Mouse (Mus musculus): ENCODE data around the gene Lyl1. TPM values are rescaled to one million over a fixed set of nuclear protein-coding genes. Genes with fewer than 3 reads are reported as not detected.
A peak's percentile ranks its signal among the peaks of the same experiment; 100 is the strongest.

Lyl1 gene
- 6.0 and 8.3 TPM in 2 replicates for polyA plus RNA-seq (2015; fragmentation: Nextera tagmentation; extraction: Ambion mirVana)

DNA sequence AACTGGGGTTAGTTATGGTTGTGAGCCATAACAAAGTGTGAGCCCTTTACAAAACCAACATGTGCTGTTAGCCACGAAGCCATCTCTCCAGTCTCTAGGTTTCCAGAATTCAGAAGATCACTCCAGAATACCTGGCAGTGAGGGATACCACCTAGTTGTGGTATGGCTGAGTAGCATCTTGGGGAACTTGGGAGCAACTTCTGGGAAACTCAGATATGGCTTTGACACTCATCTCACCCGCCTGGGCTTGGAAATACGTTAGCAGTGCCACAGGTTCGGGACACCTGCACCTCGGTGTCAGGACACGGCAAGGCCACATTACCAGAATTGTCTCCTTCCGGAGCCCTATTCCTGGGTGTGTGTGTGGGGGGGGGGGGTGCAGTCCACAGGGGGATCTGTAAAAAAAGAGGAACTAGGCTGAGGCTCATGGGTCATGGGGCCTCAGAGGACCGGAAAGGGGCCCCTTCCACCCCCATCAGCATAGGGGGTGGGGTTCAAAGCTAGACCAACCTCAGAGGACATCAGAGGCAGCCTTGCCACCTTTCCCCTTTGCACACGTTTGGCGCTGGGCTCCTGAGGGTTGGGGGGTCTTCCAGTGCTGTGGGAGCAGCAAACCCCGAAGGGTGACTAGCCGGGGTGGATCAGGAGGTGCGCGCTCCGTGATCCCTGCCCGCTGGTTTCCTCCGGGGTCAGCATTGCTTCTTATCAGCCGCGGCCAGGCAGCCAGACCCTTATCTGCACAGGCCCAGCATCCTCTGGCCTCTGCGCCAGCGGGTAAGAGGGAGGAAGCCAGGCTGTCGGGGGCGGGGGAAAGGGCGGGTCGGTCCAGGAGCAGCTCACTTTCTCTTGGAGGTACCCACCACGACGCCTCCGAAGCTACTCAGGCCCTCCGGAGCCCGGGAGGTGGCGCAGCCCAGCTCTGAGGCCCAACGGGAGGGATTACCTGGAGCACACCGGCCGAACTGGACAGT is at the start of gene Lyl1:
Gene Lyl1, plus strand, starts transcription at position 517 of the 971 bp plus-strand sequence.
- WGBS, result 17% methylated on average over 34 of the region's 34 CpGs
- Histone ChIP-seq H3K4me3 (replicated peaks; ENCODE audit: low read length) (peak within 1 kb of the TSS; percentile 39), H3K9me3 (replicated peaks; ENCODE audit: control insufficient read depth, low read length) (no peaks in the 10 kb centered on the region), H3K4me1 (ENCODE audit: control insufficient read depth, insufficient read depth, low read length) (peaks cover 27% of the 10 kb centered on the region), H3K27ac (ENCODE audit: low read length) (peak within 1 kb of the TSS; percentile 66), H3K4me2 (ENCODE audit: low read depth, low read length) (peak within 1 kb of the TSS; percentile 38), H3K27me3 (ENCODE audit: control insufficient read depth, insufficient read depth, low read length) (peaks cover 20% of the 10 kb centered on the region), H3K36me3 (ENCODE audit: control insufficient read depth, insufficient read depth, low read length) (peaks cover 7% of the 10 kb centered on the region), H3K9ac (ENCODE audit: low read length) (peak within 1 kb of the TSS; percentile 62)
- ATAC-seq (ENCODE audit: insufficient read depth, low FRiP score), result peak; percentile 75

DNA sequence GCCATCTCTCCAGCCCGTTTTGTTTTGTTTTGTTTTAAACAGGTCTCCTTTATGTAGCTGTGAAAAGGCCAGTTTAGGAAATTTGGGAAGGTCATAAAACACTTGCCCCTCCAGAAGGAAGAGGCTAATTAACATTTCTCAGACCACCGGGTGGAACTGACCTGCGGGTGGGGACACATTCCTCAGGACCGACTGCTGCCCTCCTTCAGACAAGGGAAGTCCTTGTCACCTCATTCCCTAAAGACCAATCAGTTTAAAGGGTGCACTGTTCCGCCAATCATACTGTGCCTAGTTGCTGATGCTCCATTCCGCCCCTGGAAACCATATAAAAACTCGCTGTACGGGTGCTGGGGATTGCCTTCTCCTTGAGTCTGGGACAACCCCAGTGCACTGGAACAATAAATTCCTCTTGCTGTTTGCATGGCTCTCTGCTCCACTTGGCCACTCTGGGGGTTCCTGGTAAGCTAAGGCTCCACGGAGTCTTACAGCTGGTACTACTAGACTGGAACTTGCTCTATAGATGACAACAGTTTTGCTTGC is 48.1 kb upstream of the Lyl1 start:
- Histone ChIP-seq H3K36me3 (ENCODE audit: control insufficient read depth, insufficient read depth, low read length) (no peaks in the 10 kb centered on the region), H3K27me3 (ENCODE audit: control insufficient read depth, insufficient read depth, low read length) (no peaks in the 10 kb centered on the region), H3K4me3 (replicated peaks; ENCODE audit: low read length) (no peak overlapping the region), H3K4me1 (ENCODE audit: control insufficient read depth, insufficient read depth, low read length) (peaks cover 30% of the 10 kb centered on the region), H3K4me2 (ENCODE audit: low read depth, low read length) (no peak overlapping the region), H3K9me3 (replicated peaks; ENCODE audit: control insufficient read depth, low read length) (no peaks in the 10 kb centered on the region), H3K9ac (ENCODE audit: low read length) (no peak overlapping the region), H3K27ac (ENCODE audit: low read length) (no peak overlapping the region)
- ATAC-seq (ENCODE audit: insufficient read depth, low FRiP score), result no peak
- WGBS, result 64% methylated on average over 9 of the region's 9 CpGs

DNA sequence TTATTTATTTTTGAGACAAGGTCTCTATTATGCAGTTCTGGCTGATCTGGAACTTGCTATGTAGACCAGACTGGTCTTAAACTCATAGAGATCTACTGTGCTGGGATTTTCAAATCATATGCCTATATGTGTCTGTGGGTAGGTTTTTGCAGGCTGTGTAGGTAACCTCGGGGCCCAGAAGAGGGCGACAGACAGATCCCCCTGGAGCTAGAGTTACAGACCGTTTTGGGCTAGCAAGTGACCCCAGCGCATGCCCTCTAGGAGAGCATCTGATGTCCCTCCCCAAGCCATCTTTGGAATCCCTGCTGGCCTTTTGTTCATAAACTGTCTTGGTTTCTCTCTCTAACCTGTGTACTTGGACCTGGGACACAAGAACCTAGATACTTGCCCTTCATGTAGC is 46.7 kb upstream of the Lyl1 start:
- no peak overlapping the region for H3K9ac ChIP-seq (ENCODE audit: low read length)
- no peak overlapping the region for H3K4me2 ChIP-seq (ENCODE audit: low read depth, low read length)

DNA sequence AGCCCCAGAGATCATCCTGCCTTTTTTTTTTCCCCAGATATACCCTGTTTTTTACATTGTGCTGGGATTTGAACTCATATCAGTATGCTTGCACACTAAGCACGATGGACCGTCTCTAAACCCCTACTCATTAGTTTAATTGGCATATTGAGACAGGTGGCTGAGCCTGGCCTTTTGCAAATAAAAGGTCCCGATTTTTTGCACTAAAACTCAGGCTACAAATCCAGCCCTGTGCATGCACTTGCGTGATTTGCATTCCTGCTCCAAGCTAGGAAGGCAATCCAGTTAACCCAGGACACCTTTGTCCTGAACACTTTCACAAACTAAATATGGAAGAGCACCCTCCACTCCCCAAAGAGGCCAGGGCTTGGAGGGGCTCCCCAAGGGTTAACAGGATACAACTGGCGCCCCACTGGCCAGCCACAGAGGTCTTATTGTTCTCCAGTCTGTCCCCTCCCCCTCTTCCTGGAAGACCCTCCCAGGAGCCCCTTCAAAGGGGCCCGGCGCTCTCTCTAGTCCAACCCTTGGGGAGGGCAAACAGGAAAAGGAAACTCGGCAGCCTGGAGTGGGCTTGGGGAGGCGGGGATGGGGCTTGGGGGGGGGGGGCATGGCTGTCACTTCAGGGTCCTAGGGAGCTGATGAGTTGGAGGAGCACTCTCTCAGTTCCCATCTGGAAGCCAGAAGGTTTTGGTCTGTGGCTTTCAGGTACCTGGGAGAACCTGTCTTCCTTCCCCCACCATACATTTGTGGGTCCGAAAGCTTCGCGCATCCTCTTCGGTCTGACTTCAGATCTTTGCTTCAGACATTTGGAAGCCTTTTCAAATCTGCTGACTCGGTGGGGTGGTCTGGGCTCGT is 45.7 kb upstream of the Lyl1 start:
- ATAC-seq (ENCODE audit: insufficient read depth, low FRiP score), result peak; percentile 61; the same call in 1 of the 2 replicates
- H3K27me3 ChIP-seq (ENCODE audit: control insufficient read depth, insufficient read depth, low read length), result no peaks in the 10 kb centered on the region
- peak overlapping the region; percentile 83 for H3K9ac ChIP-seq (ENCODE audit: low read length)
- no peaks in the 10 kb centered on the region for H3K36me3 ChIP-seq (ENCODE audit: control insufficient read depth, insufficient read depth, low read length)
- peak overlapping the region; percentile 41 for H3K4me3 ChIP-seq (replicated peaks; ENCODE audit: low read length)
- WGBS, result 3% methylated on average over 15 of the region's 15 CpGs
- peak overlapping the region; percentile 99 for H3K27ac ChIP-seq (ENCODE audit: low read length)
- H3K4me2 ChIP-seq (ENCODE audit: low read depth, low read length), result peak overlapping the region; percentile 85
- H3K4me1 ChIP-seq (ENCODE audit: control insufficient read depth, insufficient read depth, low read length), result peaks cover 40% of the 10 kb centered on the region
- H3K9me3 ChIP-seq (replicated peaks; ENCODE audit: control insufficient read depth, low read length), result no peaks in the 10 kb centered on the region

More for the DNA sequence above, 46.7 kb upstream of the Lyl1 start:
- Histone ChIP-seq H3K36me3 (ENCODE audit: control insufficient read depth, insufficient read depth, low read length) (no peaks in the 10 kb centered on the region), H3K27ac (ENCODE audit: low read length) (peak overlapping the region; percentile 99), H3K4me1 (ENCODE audit: control insufficient read depth, insufficient read depth, low read length) (peaks cover 38% of the 10 kb centered on the region), H3K4me3 (replicated peaks; ENCODE audit: low read length) (no peak overlapping the region), H3K9me3 (replicated peaks; ENCODE audit: control insufficient read depth, low read length) (no peaks in the 10 kb centered on the region), H3K27me3 (ENCODE audit: control insufficient read depth, insufficient read depth, low read length) (no peaks in the 10 kb centered on the region)
- no peak for ATAC-seq (ENCODE audit: insufficient read depth, low FRiP score)
- 50% methylated on average over 4 of the region's 4 CpGs for WGBS

DNA sequence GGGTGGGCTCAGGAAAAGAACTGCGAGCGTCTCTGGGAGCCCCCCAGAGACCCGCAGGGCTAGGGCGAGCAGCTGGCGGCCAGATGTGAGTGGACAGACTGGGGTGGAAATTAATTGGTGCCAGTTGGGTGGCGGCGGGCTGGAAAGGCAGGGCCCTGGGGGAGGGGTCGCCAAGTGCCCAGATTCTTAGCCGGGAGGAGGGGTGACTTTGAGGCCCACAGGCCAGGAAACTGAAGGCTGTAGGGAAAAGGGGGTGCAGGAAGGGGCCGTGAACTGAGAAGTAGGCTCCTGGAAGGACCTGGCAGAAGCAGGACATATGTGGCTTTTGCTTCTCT is 45.1 kb upstream of the Lyl1 start:
- H3K4me2 ChIP-seq (ENCODE audit: low read depth, low read length), result peak overlapping the region; percentile 85
- H3K27me3 ChIP-seq (ENCODE audit: control insufficient read depth, insufficient read depth, low read length), result no peaks in the 10 kb centered on the region
- no peaks in the 10 kb centered on the region for H3K36me3 ChIP-seq (ENCODE audit: control insufficient read depth, insufficient read depth, low read length)
- peak overlapping the region; percentile 83 for H3K9ac ChIP-seq (ENCODE audit: low read length)
- peak overlapping the region; percentile 99 for H3K27ac ChIP-seq (ENCODE audit: low read length)
- peak overlapping the region; percentile 41 for H3K4me3 ChIP-seq (replicated peaks; ENCODE audit: low read length)
- H3K4me1 ChIP-seq (ENCODE audit: control insufficient read depth, insufficient read depth, low read length), result peaks cover 40% of the 10 kb centered on the region
- 1% methylated on average over 10 of the region's 10 CpGs for WGBS
- no peak for ATAC-seq (ENCODE audit: insufficient read depth, low FRiP score)
- H3K9me3 ChIP-seq (replicated peaks; ENCODE audit: control insufficient read depth, low read length), result no peaks in the 10 kb centered on the region

DNA sequence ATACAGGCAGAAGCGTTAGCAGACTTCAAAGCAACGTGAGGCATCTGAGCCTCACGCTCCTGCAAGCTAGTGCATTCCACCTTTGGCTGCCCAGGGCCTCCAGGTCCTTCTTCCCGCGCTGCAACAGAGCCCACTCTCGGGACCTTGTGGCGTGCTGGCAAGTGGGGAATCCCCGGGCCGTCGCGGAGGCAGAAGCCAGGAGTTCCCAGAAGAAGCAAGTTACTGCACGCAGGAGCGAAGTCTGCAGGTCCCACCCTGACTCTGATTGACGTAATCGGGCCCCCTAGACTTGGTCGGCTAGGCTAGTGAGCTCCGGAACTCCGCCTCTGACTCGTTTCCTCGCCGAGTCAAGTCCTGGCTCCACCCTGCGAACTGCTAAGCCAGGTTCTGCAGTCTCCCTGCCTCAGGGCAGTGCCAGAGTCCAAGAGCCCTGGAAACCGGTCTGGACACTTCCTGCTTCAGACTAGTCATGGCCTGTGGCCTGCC is 44.6 kb upstream of the Lyl1 start:
- Histone ChIP-seq H3K27ac (ENCODE audit: low read length) (peak overlapping the region; percentile 99), H3K9ac (ENCODE audit: low read length) (peak overlapping the region; percentile 83), H3K27me3 (ENCODE audit: control insufficient read depth, insufficient read depth, low read length) (no peaks in the 10 kb centered on the region), H3K9me3 (replicated peaks; ENCODE audit: control insufficient read depth, low read length) (no peaks in the 10 kb centered on the region), H3K4me1 (ENCODE audit: control insufficient read depth, insufficient read depth, low read length) (peaks cover 40% of the 10 kb centered on the region), H3K4me2 (ENCODE audit: low read depth, low read length) (peak overlapping the region; percentile 85), H3K4me3 (replicated peaks; ENCODE audit: low read length) (peak overlapping the region; percentile 41), H3K36me3 (ENCODE audit: control insufficient read depth, insufficient read depth, low read length) (no peaks in the 10 kb centered on the region)
- ATAC-seq (ENCODE audit: insufficient read depth, low FRiP score), result peak; percentile 85
- under 1% methylated on average over 23 of the region's 23 CpGs for WGBS

DNA sequence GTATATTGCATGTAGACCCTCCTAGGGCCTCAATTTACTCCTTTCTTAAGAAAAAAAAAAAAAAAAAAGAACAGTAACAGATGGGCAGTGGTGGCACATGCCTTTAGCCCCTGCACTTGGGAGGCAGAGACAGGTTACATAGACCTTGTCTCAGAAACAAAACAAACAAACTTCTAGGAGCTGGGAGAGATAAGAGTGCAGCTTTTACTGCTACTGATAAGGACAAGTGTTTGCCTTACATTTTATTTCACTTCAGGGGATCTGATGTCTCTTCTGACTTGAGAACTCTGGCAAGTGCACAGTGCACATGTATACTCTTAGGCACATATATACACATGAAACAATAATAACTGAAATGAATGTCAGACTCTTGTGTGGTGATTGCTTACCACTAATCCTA is 44.1 kb upstream of the Lyl1 start:
- ATAC-seq (ENCODE audit: insufficient read depth, low FRiP score), result no peak
- Histone ChIP-seq H3K4me2 (ENCODE audit: low read depth, low read length) (peak overlapping the region; percentile 85), H3K36me3 (ENCODE audit: control insufficient read depth, insufficient read depth, low read length) (no peaks in the 10 kb centered on the region), H3K27me3 (ENCODE audit: control insufficient read depth, insufficient read depth, low read length) (no peaks in the 10 kb centered on the region), H3K9me3 (replicated peaks; ENCODE audit: control insufficient read depth, low read length) (no peaks in the 10 kb centered on the region), H3K4me1 (ENCODE audit: control insufficient read depth, insufficient read depth, low read length) (peaks cover 40% of the 10 kb centered on the region), H3K9ac (ENCODE audit: low read length) (peak overlapping the region; percentile 83), H3K27ac (ENCODE audit: low read length) (peak overlapping the region; percentile 99), H3K4me3 (replicated peaks; ENCODE audit: low read length) (peak overlapping the region; percentile 41)

DNA sequence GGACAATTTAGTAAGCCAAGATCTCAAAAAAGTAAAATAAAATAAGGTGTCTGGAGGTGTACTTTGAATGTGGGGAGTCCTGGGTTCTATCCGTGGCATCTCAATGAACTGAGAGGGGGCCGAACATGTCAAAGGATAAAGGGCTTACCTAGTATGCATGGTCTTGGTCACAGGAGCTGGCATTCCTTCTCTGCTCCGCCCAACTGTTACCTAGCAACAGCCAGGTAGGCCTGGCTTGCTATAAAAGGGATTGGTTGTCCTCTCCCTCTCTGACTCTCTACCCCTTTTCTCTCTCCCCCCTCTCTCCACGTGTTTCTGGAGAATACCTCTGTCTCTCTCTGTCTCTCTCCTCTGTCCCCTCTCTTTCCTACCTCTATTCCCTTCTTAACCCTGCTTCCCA is 43.6 kb upstream of the Lyl1 start:
- peaks cover 40% of the 10 kb centered on the region for H3K4me1 ChIP-seq (ENCODE audit: control insufficient read depth, insufficient read depth, low read length)
- H3K36me3 ChIP-seq (ENCODE audit: control insufficient read depth, insufficient read depth, low read length), result no peaks in the 10 kb centered on the region
- H3K9me3 ChIP-seq (replicated peaks; ENCODE audit: control insufficient read depth, low read length), result no peaks in the 10 kb centered on the region
- ATAC-seq (ENCODE audit: insufficient read depth, low FRiP score), result no peak
- no peak overlapping the region for H3K9ac ChIP-seq (ENCODE audit: low read length)
- peak overlapping the region; percentile 99 for H3K27ac ChIP-seq (ENCODE audit: low read length)
- 38% methylated on average over 4 of the region's 4 CpGs for WGBS
- H3K27me3 ChIP-seq (ENCODE audit: control insufficient read depth, insufficient read depth, low read length), result no peaks in the 10 kb centered on the region
- no peak overlapping the region for H3K4me3 ChIP-seq (replicated peaks; ENCODE audit: low read length)
- peak overlapping the region; percentile 85; the same call in 1 of the 2 replicates for H3K4me2 ChIP-seq (ENCODE audit: low read depth, low read length)

Measured in stomach, embryonic 16.5 days (tissue).